Mouse (Mus musculus): ENCODE results near the gene Btbd2.
A peak's percentile ranks its signal among the peaks of the same experiment; 100 is the strongest.

Btbd2 gene

DNA sequence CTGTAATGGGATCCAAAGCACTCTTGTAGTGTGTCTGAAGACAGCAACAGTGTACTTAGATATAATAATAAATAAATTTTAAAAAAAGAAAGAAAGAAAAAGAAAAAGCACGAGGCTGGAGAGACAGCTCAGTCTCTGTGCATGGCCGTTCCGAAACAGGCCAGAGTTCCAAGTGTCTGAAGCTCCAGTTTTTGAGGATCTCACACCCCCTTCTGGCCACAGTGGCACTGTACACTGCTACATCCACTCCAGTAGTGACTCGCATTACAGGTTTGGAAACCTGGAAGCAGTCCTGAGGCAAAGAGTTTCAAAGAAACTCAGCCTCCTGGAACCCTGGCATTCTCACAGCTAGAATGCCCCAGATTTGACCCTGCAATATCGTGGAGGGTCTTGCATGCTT is 31.0 kb upstream of the Btbd2 start:
- peak in 1 of 2 experiments; percentile 62 for DNase-seq (ENCODE audit: low spot score in 2 of 2)

DNA sequence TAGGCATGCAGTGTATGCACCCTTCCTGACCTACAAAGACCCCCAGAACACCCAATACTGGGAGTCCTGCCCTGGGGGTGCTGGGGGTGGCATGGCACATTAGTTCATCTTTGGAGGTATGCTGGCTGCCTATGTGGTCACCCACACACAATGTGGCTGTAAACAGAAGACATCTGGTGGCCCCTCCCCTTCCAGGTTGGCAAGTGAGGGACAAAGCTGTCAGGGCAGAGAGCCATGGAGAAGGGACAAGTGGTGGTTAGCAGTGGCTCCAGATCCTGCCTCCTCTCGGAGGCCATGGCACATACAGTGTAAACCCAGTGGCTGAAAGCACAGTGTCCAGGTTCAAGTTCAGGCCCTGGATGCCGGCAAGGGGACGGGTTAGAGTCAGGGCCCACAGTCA is 29.7 kb upstream of the Btbd2 start:
- DNase-seq (ENCODE audit: low spot score in 2 of 2): no peak

DNA sequence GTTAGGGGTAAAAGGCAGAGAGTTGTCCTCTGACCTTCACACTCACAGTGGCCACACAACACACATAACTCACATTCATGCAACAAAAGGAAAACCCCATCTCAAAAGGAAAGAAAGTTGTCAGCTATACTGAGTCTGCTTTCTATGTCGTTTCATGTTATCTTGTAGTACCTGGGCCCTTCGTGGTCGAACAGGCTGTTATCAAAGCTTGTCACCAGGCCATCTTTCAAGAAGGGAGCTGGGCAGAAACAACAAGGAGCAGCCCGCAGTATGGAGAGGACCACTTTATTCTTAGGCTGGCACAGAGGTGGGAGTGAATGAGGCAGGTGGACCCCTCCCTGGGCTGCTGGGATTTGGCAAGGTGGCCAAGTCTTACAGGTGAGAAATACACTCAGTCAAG is 28.1 kb upstream of the Btbd2 start:
- no peak for DNase-seq (ENCODE audit: low spot score in 2 of 2)

DNA sequence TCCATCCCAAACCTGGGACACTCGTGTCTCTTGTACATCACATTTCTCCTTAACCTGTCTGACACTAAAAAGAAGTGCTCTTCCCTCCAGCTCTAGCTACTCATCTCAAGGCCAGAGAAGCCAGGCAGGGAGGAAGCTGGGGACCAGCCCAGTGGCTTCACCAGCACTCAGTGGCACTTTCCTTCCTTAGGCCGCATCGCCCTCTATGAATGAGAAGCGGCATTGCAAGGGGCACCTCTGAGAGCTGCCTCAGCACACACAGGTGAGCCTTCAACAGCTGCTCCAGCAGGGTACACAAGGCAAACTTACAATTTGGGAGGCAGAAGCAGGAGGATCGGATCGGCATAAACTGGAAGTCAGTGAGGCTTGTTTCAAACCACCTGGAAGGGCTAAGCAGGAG is 27.3 kb upstream of the Btbd2 start:
- peak; percentile 56 to 65 for DNase-seq (ENCODE audit: low spot score in 2 of 2)

DNA sequence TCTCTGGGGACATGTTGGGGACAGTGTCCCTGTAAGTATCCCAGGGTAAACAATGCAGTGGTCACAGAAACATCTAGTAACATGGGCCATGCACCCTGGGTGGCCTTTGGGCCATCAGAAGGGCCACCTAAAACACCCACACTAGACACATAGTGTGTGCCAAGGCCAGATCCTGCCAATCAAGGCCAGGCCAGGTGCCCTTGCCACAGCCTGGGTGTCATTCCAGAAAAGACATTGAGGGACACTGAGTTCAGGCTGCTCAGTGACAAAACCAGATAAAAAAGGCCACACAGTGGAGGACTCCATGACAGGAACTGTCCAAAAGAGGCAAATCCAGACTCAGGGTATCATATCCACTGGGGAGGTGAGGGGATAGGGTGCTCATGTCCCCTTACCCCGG is 26.8 kb upstream of the Btbd2 start:
- DNase-seq (ENCODE audit: low spot score in 2 of 2): no peak

DNA sequence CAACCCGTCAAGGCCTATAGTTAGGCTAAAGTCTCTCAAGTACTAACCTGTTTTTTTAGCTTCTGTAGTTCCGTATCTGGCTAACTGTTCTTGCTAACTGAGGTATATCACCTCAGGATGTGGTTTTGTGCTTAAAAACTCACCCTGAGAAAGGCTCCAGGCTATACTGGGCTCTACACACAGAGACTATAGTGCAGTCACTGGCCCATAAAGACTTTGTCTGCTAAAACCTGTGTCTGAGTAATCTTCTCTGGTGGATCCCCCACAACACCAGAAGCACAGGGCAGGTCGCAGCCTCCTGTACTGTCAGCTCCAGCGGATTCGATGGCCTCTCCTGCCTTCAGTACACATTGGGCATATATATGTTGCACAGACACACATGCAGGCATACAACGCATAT is 25.1 kb upstream of the Btbd2 start:
- no peak for DNase-seq (ENCODE audit: low spot score in 2 of 2)

DNA sequence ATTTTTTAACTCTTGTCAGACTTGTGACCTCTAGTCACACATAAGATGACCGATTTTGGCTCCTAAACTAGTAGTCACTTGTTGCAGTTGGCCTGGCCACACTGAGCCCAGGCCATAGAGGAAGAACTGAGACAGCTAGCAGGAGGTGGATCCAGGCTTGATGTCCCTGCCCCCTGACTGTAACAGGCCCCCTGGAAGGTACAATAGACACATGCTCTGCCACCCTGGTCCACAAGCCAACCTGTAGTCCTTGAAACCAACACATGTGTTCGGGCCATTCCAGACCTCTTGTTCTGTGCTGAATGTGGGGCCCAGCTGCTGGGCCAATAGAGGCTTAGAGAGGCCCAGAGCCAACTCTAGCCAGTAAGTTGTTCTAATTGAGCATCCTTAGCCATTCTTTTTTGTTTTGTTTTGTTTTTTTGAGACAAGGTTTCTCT is 23.4 kb upstream of the Btbd2 start:
- no peak for DNase-seq (ENCODE audit: low spot score in 2 of 2)

DNA sequence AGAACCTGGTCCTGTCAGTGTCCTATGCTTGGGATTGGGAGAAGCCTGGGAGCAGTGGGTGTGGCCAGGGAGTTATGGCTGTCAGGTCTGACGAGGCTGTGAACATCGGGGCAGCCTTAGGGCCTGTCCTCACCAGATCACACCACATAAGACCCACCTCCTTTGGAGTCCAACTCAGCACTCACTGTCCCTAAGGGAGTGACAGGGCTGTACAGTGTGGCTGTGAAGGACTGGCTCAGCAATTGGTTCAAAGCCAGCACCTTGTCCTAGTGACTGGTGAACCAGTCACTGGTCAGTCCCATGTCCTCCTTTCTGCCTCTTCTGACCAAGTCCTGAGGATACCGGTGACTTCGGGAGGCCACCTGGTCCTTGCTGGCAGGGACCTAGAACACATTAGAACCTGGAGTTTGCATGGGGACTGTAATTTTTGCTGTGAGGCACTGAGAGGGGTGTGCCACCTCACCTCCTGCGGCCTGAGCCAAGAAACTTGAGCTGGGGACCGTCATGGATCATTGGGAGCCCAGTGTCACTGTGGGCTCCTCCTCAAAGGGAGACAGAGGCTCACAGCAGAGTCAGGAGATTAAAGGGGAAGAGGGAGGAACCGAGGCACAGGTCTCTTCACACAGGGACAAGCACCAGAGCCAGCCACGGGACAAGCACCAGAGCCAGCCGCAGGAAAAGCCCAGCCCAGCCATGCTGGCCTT is 22.8 kb upstream of the Btbd2 start:
- DNase-seq (ENCODE audit: low spot score in 2 of 2): no peak

DNA sequence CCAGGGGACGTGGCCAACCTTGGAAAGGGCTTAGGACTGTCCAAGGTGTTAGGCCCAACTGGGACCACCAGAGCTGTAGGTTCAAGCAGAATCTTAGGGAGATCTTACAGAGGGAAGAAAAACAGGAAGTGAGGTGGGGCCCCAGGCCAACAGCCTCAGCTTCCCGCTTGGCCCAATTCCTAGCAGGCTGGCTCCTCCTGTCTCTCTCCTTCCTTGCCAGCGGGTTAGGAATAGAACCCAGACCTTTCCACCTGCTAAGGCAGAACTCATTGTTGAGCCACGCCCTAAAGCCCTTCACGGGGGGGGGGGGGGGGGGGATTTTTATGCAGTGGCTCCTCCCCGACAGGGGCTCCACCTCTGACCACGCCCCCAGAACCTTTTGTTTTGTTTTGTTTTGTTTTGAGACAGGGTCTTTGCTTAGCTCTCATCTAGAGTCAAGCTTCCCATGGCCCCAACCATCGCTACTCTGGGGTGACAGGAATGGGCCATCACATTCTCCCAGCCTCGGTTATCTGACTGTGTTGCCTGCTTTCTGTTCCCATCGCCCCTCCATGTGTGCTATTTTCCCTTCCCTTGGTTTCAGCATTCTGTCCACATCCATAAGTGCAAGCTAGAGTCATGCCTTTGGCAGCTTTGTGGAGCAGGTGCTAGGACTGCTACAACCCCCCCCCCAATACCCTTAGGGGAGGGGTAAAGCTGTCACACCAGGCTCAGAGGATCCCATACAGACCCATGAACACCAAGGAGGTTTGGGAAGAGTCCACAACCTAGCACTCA is 21.9 kb upstream of the Btbd2 start:
- no peak for DNase-seq (ENCODE audit: low spot score in 2 of 2)

DNA sequence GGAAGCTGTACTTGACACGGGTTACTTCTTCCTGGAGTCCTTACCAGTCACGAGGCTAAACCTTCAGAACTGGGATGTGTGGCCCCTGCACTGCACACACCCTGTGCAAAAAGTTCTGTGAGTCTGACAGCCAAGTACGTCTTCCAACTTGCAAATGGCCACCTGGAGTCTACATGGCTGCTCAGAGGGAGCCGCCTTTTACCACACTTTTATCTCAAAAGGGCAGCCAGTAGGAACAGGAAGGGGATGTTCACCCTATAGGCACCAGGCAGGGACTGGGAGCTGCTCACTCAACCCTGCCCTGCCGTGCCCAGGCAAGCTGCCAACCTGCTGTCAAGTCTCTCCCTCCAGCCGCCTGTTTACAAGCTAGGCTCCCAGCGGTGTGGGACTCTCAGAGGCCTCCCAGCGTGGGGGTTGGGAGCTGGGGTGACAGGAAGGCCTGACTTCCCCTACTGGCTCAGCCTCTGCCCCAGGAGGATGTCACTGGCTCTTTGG is 21.1 kb upstream of the Btbd2 start, which contains the start of gene Mknk2:
Mknk2 (minus strand) TSS at position 171 of the 495 bp plus-strand sequence.
- peak; percentile 84 to 94 for DNase-seq (ENCODE audit: low spot score in 2 of 2)

DNA sequence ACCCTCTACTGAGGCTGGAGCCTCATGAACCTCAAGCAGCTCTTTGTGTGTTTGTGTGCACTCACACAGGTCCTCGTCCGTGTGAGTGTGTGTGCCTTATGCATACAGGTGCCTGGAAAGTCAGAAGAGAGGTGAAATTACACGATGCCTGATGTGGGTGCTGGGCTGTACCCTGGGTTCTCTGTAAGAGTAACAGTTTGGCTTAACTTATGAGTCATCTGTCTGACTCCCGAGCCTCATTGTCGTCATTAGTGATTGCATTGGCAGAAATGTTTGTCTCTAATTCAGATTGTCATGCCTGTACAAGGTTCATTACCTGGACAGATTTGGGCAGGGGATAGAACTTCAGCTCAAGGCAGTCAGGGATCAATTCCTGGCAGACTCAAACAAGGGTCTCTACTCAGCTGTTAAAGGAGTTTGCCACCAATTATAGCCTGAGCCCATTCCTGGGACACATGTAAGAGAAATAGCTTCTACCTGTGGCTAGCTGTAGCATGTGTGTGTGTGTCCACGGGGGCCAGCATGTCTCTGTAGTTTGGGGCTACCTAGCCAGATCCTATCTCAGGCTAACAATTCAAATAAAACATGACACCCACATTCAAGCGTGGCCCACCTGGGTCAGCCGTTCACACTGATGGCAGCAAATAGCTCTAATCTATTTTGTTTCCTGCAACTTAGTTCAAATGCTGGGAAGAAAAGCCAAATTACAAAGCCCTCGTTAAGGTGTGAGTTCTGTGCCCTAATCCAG is 20.4 kb upstream of the Btbd2 start:
- DNase-seq (ENCODE audit: low spot score in 2 of 2): no peak

DNA sequence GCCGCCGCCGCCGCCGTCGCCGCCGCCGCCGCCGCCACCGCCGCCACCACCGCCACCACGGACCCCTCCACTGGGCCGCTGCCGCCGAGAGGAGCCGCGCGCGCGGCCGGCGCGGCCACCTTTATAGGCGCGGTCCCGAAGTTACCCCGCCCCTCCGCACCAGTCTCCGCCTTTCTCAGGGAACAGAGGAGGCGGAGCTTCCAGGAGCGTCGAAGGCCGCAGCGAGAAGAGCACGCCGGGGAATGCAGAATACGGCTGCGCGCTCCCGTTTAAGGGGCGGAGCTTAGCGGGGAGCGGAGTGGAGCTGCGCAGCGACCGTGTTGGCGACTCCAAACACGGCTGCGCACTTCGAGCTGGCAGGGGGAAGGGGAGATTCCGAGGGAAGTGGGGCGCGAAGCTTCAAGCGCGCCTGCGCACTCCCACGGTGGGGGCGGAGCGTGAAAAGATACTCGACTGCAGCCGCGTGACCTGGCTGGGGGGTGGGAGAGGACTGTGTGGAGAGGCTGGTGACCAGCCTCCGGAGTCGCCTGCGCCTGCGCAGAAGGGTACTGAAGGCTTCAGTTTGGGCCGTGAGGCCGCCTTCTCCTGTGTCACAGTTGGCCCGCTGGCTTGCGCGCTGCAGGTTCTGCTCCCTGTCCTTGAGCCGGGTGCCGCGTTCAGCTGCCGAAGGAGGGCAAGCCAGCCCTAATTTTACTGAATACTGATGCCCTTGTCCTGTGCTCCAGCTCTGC is 19.5 kb upstream of the Btbd2 start:
- peak; percentile 95 to 99 for DNase-seq (ENCODE audit: low spot score in 2 of 2)

DNA sequence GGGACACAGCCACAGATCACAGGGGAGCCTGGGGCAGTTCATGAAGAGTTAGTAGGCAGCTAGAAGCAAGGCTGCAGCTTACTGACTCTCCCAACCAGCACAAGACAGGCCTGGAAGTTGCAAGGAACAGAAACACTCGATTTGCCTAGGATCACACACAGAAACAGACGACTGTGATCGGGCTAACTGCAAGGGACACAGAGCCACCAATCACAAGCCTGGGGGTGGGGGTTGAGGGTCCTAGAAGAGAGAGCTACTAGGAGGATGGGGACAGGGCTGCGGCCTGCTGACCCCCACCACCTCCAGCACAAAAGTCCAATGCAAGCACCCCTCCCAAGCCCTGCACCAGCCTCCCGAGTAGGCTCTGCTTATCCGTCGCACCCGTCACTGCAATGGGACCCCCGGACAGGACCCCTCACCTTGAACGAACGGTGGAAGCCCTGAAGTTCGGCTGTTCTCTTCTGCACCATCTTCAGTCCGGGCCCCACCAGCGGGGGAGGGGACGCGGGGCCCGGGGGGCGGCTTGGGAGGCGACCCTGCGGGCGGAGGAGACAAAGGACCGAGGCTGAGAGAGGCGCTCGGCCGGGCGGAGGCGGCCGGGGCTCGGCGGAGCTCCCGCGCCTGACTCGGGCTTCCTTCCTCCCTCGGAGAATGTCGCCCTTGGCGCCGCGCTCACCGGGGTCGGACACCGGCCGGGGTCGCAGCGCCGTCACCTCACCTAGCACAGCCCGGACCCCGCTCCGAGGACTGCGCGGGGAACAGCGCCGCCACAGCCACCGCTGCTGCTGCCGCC is 18.7 kb upstream of the Btbd2 start:
- no peak for DNase-seq (ENCODE audit: low spot score in 2 of 2)

DNA sequence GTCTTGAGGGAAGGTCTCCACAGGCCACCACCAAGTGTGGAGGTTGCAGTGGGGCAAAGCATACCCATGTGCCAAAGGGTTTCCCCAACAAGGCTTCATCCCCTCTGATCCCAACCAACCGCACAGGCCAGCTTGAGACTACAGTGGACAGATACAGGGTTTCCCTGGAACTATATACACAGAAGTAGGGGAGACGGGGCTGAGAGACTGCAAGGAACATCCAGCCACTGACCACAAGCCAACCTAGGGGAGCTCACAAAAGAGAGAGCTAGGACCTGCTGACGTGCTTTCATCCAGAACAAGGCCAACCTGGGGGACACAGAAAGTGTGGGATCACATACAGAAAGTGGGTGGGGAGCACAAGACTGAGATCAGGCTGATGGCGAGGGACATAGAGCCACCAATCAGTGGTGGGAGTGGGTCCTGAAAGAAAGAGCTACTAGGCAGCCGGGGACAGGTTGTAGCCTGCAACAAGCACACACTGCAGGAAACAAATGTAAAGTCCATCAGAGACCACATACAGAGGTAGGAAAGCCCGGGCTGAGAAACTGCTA is 18.1 kb upstream of the Btbd2 start:
- DNase-seq (ENCODE audit: low spot score in 2 of 2): no peak

DNA sequence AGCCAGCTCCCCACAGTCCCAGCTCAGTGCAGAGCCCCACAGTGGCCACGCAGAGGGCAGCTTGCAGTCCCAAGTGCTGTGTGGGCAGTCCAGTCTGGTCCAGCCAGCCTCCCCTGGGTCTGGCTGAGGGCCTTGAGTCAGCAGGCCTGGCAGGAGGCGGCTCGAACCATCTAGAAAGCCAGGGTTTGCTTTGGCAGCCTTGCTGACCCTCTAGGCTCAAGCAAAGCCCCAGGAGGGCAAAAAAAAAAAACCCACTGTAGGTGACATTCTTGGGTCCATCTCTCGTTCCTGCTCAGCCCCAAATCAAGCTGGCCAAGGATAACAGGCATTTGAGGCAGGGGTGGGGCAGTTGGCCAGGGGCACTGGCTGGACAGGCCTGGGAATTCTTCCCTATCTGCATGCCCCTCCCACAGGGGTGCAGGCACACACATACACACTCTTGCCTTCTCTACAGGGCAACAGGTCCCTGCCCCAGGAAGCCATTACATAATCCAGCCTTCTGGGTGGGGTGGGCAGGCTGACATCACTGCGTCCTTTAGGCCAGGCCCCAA is 17.4 kb upstream of the Btbd2 start:
- peak in 1 of 2 experiments; percentile 60 for DNase-seq (ENCODE audit: low spot score in 2 of 2)

DNA sequence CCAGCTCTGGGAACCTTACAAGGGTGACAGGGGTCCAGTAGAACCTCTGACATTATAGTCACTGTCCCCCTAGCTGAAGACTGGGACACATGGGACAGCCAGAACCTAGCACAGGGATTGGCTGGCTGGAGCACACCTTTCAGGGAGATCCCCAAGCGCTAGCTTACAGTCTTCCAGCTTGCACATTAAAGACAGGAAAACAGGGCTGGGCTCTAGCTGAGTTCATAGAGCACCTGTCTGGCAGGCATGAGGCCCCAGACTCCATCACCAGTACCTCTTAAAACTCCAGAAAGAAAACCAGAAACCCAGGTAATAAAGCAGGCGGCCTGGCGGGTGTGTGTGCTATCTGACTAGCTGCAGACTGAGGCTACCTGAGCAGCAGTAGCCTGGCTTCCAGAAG is 16.8 kb upstream of the Btbd2 start:
- DNase-seq (ENCODE audit: low spot score in 2 of 2): no peak

DNA sequence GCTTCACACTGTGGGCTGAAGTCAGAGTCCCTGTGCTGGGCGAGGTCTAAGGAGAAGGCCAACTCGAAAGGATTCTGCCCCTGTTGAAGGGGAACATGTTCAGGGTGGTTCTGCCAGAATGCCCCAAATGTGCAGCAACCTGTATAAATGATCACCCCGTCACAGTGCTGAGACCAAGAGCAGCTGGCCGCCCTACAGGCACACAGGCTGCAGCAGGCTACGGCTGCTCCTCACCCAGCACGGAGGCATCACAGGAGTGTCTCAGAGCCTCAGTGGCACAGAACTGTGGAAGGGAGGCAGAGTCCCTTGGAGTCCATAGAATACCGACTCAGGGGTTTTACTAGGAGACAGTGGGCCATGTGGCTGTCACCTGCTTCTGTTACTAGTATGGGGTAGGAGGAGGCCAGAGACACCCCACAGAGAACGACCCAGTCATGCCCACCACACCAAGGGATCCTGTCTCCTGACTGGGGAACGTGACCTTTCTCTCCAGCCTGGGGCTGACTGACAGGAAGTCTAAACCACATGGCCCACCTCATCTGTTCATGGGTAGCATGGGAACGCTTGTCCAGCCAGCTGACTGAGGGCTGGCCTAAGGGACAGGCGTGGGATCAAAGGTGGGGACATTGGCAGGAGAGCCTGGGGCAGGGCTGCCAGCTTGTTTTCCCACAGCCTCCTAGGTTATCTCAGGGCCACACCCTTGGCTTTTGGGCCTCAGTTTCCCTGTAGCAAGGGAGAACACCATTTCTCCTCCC is 15.2 kb upstream of the Btbd2 start:
- DNase-seq (ENCODE audit: low spot score in 2 of 2): no peak

DNA sequence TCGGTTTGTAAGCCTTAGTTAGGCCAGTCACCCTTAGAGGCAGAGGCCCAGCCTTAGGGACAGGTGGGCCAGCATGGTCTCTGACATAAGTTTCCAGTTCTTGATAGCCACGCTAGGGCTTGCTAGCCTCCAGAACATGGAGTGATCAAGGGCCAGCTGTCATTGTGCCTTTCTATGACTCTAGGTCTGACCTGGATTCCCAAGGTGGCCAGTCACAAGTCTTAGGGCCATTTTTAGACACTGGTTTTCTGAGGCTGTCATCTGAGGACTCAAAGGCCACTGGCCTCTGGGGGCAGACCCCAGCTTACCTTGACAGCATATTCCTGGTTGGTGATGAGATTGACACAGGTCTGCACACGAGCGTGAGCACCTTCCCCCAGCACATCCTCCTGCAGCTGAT is 14.4 kb upstream of the Btbd2 start:
- DNase-seq (ENCODE audit: low spot score in 2 of 2): no peak

DNA sequence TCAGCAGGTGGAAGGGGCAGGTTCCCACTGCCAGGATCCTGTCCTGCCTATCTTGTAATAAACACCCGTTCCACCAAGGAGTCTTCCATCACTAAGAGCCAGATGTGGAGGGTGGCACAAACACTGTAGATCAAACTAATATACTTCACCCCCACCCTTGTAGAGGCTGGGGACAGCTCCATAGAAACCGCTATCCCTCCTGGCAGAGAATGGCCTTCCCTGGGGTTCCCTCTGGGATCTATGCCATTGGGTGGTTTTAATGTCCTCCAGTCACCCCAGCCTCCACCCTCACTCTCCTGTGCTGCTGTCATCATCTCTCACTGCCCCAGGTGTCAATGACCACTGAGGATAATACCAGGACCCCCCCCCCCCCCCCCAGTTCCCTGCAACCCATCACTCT is 13.7 kb upstream of the Btbd2 start:
- no peak for DNase-seq (ENCODE audit: low spot score in 2 of 2)
